Mouse (Mus musculus): ENCODE results near the gene Cptp.

The Cptp gene

GRCm38 (mm10) chr4:155887674-155888073 lies 18.4 kb upstream of the Cptp start:
- no peak for DNase-seq

GRCm38 (mm10) chr4:155886330-155886729 lies 17.1 kb upstream of the Cptp start:
- DNase-seq = no peak

- DNase-seq = no peak
Measured at GRCm38 (mm10) chr4:155883587-155883986, 14.3 kb upstream of the Cptp start.

GRCm38 (mm10) chr4:155871404-155871803 lies 2.2 kb upstream of the Cptp start:
- no peak for DNase-seq

DNA sequence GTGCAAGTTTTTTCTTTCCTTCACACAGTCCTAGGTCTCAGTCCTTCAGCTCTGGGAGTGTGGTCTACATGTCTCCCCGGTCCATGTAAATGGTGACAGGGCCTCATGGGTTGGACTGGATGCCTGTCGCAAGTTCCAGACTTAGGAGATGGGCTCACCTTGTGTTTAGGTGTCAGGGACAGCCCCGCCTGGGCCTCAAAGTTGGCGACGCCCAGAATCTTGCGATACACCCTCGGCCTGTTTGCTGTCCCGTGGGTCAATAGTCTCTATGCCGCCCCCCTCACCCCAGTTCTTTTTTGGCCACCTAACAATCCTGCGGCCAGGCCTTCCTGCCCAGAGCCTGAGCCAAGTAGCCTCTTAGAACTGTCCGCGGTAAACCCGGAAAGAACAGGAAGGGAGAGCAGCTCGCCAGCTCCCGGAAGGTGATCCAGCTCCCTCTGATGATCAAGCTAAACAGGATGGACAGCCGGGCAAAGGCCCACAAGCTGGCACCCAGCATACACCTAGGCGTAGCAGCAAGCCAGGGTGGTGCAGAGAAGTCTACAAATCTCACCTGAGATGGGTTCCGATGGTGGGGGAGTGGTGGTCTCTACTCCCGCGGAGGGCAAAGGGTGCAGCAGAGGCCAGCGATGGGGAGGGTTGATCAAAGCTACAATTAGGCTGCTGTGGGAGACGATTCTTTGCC lies 484 bp downstream of the Cptp start:
- peak; percentile 49 for DNase-seq

DNA sequence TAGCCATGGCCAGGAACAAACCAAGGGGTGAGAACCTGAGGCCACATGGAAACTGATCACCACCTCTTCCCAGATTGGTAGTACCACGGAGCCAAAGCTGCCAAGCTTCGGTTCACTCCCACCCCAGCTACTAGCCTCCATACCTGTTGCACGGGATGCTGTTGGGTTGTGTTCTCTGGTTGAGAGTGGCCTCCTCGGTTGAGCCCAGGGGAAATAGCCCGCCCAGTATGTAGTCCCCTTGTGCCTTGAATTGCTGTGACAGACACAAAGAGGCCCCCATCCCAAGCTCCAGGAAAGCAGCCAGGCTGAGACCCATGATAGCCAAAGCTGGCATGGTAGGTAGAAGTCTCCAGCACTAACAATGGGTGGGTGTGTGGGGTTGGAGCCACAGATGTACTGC lies 6.2 kb downstream of the Cptp start, which contains the start of gene Tas1r3:
TSS of gene Tas1r3 (minus strand) at position 362 of the 400 bp plus-strand sequence.
- DNase-seq = no peak

- DNase-seq = no peak
Measured at GRCm38 (mm10) chr4:155861787-155862186, 7.5 kb downstream of the Cptp start.

- no peak for DNase-seq
Measured at GRCm38 (mm10) chr4:155859318-155859717, 9.9 kb downstream of the Cptp start.

DNA sequence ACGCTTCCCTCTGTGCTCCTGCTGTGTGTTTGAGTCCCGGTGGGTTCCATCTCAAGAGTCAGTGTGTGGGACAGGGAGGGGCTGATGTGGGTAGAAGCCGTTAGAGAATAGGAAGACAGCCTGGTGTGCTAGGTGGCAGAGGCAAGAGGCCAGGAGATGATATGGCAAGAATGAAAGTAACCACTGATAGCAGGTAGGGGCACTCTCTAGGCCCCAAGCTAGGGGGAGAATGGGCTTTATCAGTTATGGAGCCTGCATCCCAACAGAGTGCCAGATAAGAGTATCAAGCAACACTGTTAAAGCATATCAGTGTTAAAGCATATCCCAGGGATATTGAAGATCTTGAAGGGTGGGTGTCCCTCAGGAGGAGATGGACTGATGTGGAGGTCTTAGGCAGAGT lies 12.4 kb downstream of the Cptp start:
- no peak for DNase-seq

GRCm38 (mm10) chr4:155856071-155856470 lies 13.2 kb downstream of the Cptp start:
- DNase-seq = no peak

DNA sequence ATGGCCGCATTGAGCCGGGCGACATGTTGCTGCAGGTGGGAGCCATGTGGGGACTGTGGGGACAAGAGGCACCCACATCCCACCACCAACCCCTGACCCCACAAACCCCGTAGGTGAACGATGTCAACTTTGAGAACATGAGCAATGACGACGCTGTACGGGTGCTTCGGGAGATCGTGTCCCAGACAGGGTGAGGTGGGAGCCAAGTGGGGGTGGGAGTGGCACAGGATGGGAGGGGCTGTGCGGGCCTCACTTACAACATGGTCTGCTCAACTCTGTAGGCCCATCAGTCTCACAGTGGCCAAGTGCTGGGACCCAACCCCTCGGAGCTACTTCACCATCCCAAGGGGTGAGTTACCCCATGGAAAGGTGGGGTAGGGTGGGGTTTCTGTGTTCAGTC lies 14.2 kb downstream of the Cptp start:
- no peak for DNase-seq

GRCm38 (mm10) chr4:155853421-155853820 lies 15.8 kb downstream of the Cptp start:
- DNase-seq = no peak

- DNase-seq = peak; percentile 72
Measured at GRCm38 (mm10) chr4:155851951-155852411, 17.3 kb downstream of the Cptp start.

GRCm38 (mm10) chr4:155851368-155851767 lies 17.9 kb downstream of the Cptp start:
- DNase-seq = no peak

GRCm38 (mm10) chr4:155849792-155850451 lies 19.3 kb downstream of the Cptp start:
- DNase-seq = peak; percentile 55

DNA sequence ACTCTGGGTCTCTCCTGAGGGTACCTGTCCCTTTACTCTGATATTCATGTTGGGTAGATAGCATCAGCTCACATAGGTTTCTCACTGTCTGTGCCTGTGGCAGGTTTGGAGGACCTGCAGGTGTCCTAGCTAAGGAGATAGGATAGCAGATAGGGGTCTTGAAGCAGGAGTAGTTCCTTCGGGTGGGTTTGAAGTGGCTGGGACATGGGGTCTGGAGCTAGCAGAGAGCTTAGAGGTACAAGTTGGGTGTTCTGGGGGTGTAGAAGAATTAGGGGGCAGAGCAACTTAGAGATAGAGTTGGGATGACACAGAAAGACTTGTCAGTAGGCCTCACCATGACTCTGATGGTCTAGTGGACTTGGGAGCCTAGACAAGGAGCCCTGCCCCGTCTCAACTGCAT lies 19.8 kb downstream of the Cptp start:
- no peak for DNase-seq

DNA sequence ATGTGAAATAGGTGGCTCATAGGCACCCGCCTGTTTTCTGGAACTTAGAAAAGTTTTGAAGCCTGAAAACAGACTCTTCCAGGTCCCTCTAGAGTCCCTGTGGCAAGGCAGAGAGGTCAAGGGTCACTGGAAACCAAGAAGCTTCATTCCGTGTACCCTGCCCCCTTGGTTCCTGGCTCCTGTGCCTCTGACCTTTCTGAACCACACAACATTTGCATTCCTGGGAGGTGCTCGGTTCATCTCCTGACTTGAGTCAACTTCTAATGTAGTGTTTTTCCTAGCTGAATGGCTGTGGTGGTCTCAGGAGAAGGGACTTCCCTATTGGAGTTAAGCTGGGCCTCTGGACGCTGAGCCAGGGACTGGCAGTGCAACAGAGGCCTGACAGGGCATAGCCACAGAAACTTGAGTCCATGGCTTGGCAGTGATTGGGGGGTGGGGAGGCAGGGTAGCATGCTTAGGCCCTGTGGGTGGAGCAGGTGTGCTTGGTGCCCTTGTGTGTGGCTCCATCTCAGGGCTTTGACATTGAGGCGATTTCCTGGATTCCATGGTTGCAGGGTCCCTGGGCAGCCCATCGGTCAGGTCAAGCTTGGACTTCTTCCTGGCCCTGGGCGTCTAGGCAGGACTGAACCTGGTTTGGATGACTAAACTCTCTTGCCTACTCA lies 20.7 kb downstream of the Cptp start:
- peak; percentile 64 for DNase-seq

GRCm38 (mm10) chr4:155847591-155848352 lies 21.5 kb downstream of the Cptp start:
- DNase-seq = peak; percentile 65

DNA sequence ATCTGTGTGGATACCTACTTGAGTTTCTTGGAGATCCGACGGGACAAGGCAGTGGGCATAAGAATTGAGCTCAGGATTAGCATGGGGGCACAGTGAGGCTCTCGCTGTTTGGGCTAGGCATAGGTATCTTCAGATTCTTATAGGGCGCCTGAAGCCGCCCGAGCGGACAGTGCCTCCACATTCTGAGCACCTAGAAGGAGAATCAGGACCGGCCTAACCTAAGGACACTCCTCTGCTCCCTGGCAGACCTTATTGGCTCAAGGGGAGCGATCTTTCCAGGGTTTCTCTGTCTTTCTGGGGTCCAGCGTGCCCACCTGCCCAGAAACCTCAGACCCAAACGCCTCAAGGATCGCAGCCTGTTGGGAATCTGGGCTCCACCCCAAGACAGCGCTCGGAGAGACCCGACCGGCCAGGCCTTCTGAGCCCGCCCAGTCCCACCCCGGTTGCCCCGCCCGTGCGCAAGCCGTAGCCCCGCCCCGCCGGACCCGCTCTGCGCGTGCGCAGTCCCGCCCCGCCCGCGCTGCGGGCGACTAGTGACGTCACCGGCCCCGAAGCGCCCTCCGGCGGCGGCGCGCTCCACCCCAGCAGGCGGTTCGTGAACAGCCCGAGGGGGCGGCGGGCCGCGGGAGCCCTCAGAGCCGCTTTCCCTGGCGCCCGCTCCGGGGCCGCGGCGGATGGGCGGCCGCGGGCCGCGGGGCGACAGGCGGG lies 22.2 kb downstream of the Cptp start, which contains the start of gene Dvl1:
TSS of gene Dvl1 (plus strand) at position 532 of the 708 bp plus-strand sequence.
- peak; percentile 93 for DNase-seq

DNA sequence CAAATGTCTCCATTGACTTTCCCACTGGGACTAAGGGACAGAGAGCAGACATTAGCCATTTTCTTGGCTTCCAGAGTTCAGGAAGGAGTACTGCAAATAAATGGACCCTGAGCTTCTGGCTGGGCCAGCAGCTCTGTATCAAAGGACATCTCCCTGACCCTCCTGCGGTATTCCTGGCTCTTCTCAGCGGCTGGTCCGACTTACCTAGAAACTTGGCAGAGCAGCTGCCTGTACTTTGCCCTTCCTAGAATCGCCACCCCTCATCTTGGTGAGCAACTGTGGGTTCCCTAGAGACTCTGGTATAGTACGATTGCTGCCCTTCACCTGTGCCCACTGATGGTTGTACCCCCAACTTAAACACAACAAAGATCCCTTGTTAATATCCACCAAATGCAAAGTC lies 26.0 kb downstream of the Cptp start:
- DNase-seq = peak; percentile 59

GRCm38 (mm10) chr4:155841651-155842270 lies 27.5 kb downstream of the Cptp start:
- DNase-seq = no peak

DNA sequence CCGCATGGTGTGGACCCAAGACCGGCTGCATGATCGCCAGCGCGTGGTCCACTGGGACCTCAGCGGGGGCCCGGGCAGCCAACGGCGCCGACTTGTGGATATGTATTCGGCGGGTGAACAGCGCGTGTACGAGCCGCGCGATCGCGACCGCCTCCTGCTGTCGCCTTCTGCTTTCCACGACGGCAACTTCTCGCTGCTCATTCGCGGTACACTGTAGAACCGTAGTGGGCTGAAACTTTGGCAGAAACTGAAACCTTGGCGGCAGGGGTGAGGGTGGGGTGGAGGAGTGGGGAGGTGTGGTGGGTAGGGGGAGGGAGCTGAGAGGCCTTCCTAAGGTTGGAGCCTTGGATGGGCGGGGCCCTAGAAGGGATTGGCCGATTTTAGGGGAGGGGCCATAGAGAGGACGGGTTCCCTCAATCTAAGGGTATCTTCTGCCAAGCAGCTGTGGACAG lies 28.2 kb downstream of the Cptp start:
- DNase-seq = peak; percentile 70

Measured in kidney, adult 18-20 months (tissue).